Mouse (Mus musculus): ENCODE data around the gene Sept9. TPM values are rescaled to one million over a fixed set of nuclear protein-coding genes. Genes with fewer than 3 reads are reported as not detected.

Gene Sept9
- polyA plus RNA-seq, 1 experiment from 2014 or later: 34.5 TPM

- TF ChIP-seq EP300 (IDR thresholded peaks at IDR 0.05; ENCODE audit: low read depth) (no peak), CTCF (IDR thresholded peaks at IDR 0.05; ENCODE audit: low read depth) (no peak)
- H3K4me1 ChIP-seq (ENCODE audit: insufficient read depth): peaks cover 68% of the 10 kb centered on the region
- DNase-seq: no peak
- H3K4me2 ChIP-seq (ENCODE audit: low read depth, low read length): no peak overlapping the region
- ATAC-seq: no peak
- no peak overlapping the region for H3K9ac ChIP-seq (replicated peaks)
- H3K9me3 ChIP-seq (ENCODE audit: low read length): no peaks in the 10 kb centered on the region
- WGBS (ENCODE audit: insufficient replicate concordance): 75% methylated on average over 4 of the region's 4 CpGs
- H3K4me3 ChIP-seq (ENCODE audit: low read depth, low read length): no peak overlapping the region
- no peaks in the 10 kb centered on the region for H3K27me3 ChIP-seq (ENCODE audit: insufficient read depth, low read length)
- H3K27ac ChIP-seq (ENCODE audit: low read depth): 0 out of 2 replicates have a peak overlapping the region, but pooled peaks have one; percentile 5
- peaks cover 14% of the 10 kb centered on the region for H3K36me3 ChIP-seq (replicated peaks; ENCODE audit: insufficient read depth, low read length)
These were observed 147.8 kb downstream of the Sept9 start for GRCm38 (mm10) chr11:117347256-117347655.

- Histone ChIP-seq H3K27me3 (ENCODE audit: insufficient read depth, low read length) (no peaks in the 10 kb centered on the region), H3K9ac (replicated peaks) (no peak overlapping the region), H3K4me1 (ENCODE audit: insufficient read depth) (peaks cover 63% of the 10 kb centered on the region), H3K4me2 (ENCODE audit: low read depth, low read length) (0 out of 2 replicates have a peak overlapping the region, but pooled peaks have one; percentile 7), H3K36me3 (replicated peaks; ENCODE audit: insufficient read depth, low read length) (peaks cover 25% of the 10 kb centered on the region), H3K9me3 (ENCODE audit: low read length) (no peaks in the 10 kb centered on the region), H3K27ac (ENCODE audit: low read depth) (peak overlapping the region; percentile 82), H3K4me3 (ENCODE audit: low read depth, low read length) (no peak overlapping the region)
- no peak for ATAC-seq
- TF ChIP-seq CTCF (IDR thresholded peaks at IDR 0.05; ENCODE audit: low read depth) (no peak), EP300 (IDR thresholded peaks at IDR 0.05; ENCODE audit: low read depth) (no peak)
- WGBS (ENCODE audit: insufficient replicate concordance): 31% methylated on average over 10 of the region's 10 CpGs
- DNase-seq: no peak
These were observed 149.1 kb downstream of the Sept9 start for GRCm38 (mm10) chr11:117348429-117349103.

GRCm38 (mm10) chr11:117349429-117350363 is 150.2 kb downstream of the Sept9 start:
- no peaks in the 10 kb centered on the region for H3K9me3 ChIP-seq (ENCODE audit: low read length)
- H3K4me1 ChIP-seq (ENCODE audit: insufficient read depth): peaks cover 51% of the 10 kb centered on the region
- 23% methylated on average over 20 of the region's 20 CpGs for WGBS (ENCODE audit: insufficient replicate concordance)
- H3K4me2 ChIP-seq (ENCODE audit: low read depth, low read length): peak overlapping the region; percentile 45
- no peaks in the 10 kb centered on the region for H3K27me3 ChIP-seq (ENCODE audit: insufficient read depth, low read length)
- no peak for TF ChIP-seq CTCF (IDR thresholded peaks at IDR 0.05; ENCODE audit: low read depth)
- no peak for TF ChIP-seq EP300 (IDR thresholded peaks at IDR 0.05; ENCODE audit: low read depth)
- H3K36me3 ChIP-seq (replicated peaks; ENCODE audit: insufficient read depth, low read length): peaks cover 36% of the 10 kb centered on the region
- DNase-seq (peak; percentile 38), ATAC-seq (peak; percentile 31; the same call in 1 of the 2 replicates)
- H3K27ac ChIP-seq (ENCODE audit: low read depth): peak overlapping the region; percentile 82
- no peak overlapping the region for H3K9ac ChIP-seq (replicated peaks)
- no peak overlapping the region for H3K4me3 ChIP-seq (ENCODE audit: low read depth, low read length)

GRCm38 (mm10) chr11:117350462-117351222 is 151.2 kb downstream of the Sept9 start:
- Histone ChIP-seq H3K4me2 (ENCODE audit: low read depth, low read length) (no peak overlapping the region), H3K4me1 (ENCODE audit: insufficient read depth) (peaks cover 42% of the 10 kb centered on the region), H3K9me3 (ENCODE audit: low read length) (no peaks in the 10 kb centered on the region), H3K27ac (ENCODE audit: low read depth) (peak overlapping the region; percentile 82), H3K9ac (replicated peaks) (no peak overlapping the region), H3K4me3 (ENCODE audit: low read depth, low read length) (no peak overlapping the region), H3K27me3 (ENCODE audit: insufficient read depth, low read length) (no peaks in the 10 kb centered on the region), H3K36me3 (replicated peaks; ENCODE audit: insufficient read depth, low read length) (peaks cover 46% of the 10 kb centered on the region)
- no peak for DNase-seq
- TF ChIP-seq CTCF (IDR thresholded peaks at IDR 0.05; ENCODE audit: low read depth) (no peak), EP300 (IDR thresholded peaks at IDR 0.05; ENCODE audit: low read depth) (no peak)
- ATAC-seq: no peak
- 59% methylated on average over 11 of the region's 11 CpGs for WGBS (ENCODE audit: insufficient replicate concordance)

- Histone ChIP-seq H3K9me3 (ENCODE audit: low read length) (no peaks in the 10 kb centered on the region), H3K4me1 (ENCODE audit: insufficient read depth) (peaks cover 26% of the 10 kb centered on the region), H3K9ac (replicated peaks) (no peak overlapping the region), H3K27ac (ENCODE audit: low read depth) (no peak overlapping the region), H3K27me3 (ENCODE audit: insufficient read depth, low read length) (no peaks in the 10 kb centered on the region), H3K4me2 (ENCODE audit: low read depth, low read length) (no peak overlapping the region), H3K4me3 (ENCODE audit: low read depth, low read length) (no peak overlapping the region), H3K36me3 (replicated peaks; ENCODE audit: insufficient read depth, low read length) (peaks cover 70% of the 10 kb centered on the region)
- WGBS (ENCODE audit: insufficient replicate concordance): 78% methylated on average over 11 of the region's 11 CpGs
- ATAC-seq (no peak), DNase-seq (no peak)
- TF ChIP-seq EP300 (IDR thresholded peaks at IDR 0.05; ENCODE audit: low read depth) (no peak), CTCF (IDR thresholded peaks at IDR 0.05; ENCODE audit: low read depth) (no peak)
These were observed 153.7 kb downstream of the Sept9 start for GRCm38 (mm10) chr11:117353126-117353525.
